Mouse (Mus musculus) ES-E14 (cell line): ENCODE results near the gene Kcnj1.

Experiments
- CHD2 ChIP-seq: IDR thresholded peaks from 2 replicates; pipeline ENCODE4 v1.6.1; 2014; ENCODE audit warnings: mild to moderate bottlenecking, low read depth, low read length, inconsistent platforms
- HCFC1 ChIP-seq: IDR thresholded peaks from 2 replicates; pipeline ENCODE4 v1.6.1; 2012; ENCODE audit warnings: low read length, inconsistent platforms, borderline replicate concordance; ENCODE audit not compliant: insufficient read depth

- TF ChIP-seq CHD2 = no peak
- no peak for TF ChIP-seq HCFC1
Measured at GRCm38 (mm10) chr9:32331162-32331561, 41.1 kb upstream of the Kcnj1 start.
